Mouse (Mus musculus) ES-Bruce4 (cell line): ENCODE data around the gene Strn4. TPM values are rescaled to one million over a fixed set of nuclear protein-coding genes. Genes with fewer than 3 reads are reported as not detected.

Experiments used
- H3K27ac ChIP-seq: 2 replicates; pipeline ENCODE4 v1.5.1; 2012; ENCODE audit warnings: low read length, inconsistent platforms; ENCODE audit not compliant: insufficient read depth
- H3K27me3 ChIP-seq: 2 replicates; pipeline ENCODE4 v1.6.1; 2012; ENCODE audit warnings: mild to moderate bottlenecking, low read length, inconsistent platforms; ENCODE audit not compliant: control insufficient read depth, poor library complexity, insufficient read depth, severe bottlenecking
- H3K36me3 ChIP-seq: 2 replicates; pipeline ENCODE4 v1.6.1; 2012; ENCODE audit warnings: inconsistent platforms, mild to moderate bottlenecking, low read length, moderate library complexity; ENCODE audit not compliant: control insufficient read depth, poor library complexity, insufficient read depth, severe bottlenecking
- H3K4me1 ChIP-seq: one replicate; pipeline ENCODE4 v1.8.1; 2011; ENCODE audit warnings: low read length; ENCODE audit not compliant: control insufficient read depth, insufficient read depth
- H3K4me3 ChIP-seq: 2 replicates; pipeline ENCODE4 v1.5.1; 2011; ENCODE audit warnings: low read depth, mild to moderate bottlenecking, low read length
- H3K9ac ChIP-seq: 2 replicates; pipeline ENCODE4 v1.6.1; 2012; ENCODE audit warnings: low read depth, mild to moderate bottlenecking, inconsistent platforms; ENCODE audit not compliant: poor library complexity, severe bottlenecking
- H3K9me3 ChIP-seq: replicated peaks from 2 replicates; pipeline ENCODE4 v1.6.1; 2012; ENCODE audit warnings: mild to moderate bottlenecking, low read length, inconsistent platforms; ENCODE audit not compliant: control insufficient read depth, poor library complexity, insufficient read depth, severe bottlenecking
- CTCF ChIP-seq: IDR thresholded peaks from one replicate; pipeline ENCODE4 v1.8.1; 2011; ENCODE audit warnings: low read depth, low read length
- EP300 ChIP-seq: IDR thresholded peaks from 2 replicates; pipeline ENCODE4 v1.6.1; 2011; ENCODE audit warnings: low read depth, low read length; ENCODE audit not compliant: insufficient read depth
- POLR2A ChIP-seq: IDR thresholded peaks from one replicate; pipeline ENCODE4 v1.8.1; 2011; ENCODE audit warnings: low read length; ENCODE audit not compliant: insufficient read depth
- polyA plus RNA-seq: library from polyadenylated mRNA; stranded (reverse); fragments of >200 nt; gene quantifications from 2 replicates; pipeline ENCODE4 v1.2.4, GENCODE M21; 2011; ENCODE audit warnings: low read depth; ENCODE audit not compliant: missing spikeins, insufficient read depth, insufficient read length

Gene Strn4
- polyA plus RNA-seq, 1 experiment: 53.5 TPM

DNA sequence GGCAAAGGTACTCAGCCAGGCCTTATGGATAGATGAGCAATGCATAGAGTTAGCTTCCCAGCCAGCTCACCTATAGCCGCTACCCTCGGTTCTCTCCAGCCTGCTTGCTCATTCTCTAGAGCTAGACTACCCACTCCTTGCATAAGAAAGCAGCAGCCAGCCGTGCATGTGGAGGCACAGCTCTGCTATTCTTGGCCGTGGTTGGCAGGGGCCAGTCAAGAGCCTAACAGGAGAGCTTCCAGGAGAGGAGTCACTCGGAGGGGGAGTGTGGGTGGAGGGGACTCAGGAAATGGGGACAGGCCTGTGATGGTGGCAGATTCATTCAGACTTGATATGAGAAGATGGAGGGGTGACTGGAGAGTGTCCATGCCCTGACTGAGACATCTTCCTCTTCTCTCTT is 8.0 kb downstream of the Strn4 start:
- Histone ChIP-seq H3K27me3 (no peaks in the 10 kb centered on the region), H3K9ac (no peak overlapping the region), H3K4me1 (no peaks in the 10 kb centered on the region), H3K9me3 (no peaks in the 10 kb centered on the region), H3K4me3 (no peak overlapping the region), H3K36me3 (no peaks in the 10 kb centered on the region), H3K27ac (no peak overlapping the region)
- TF ChIP-seq CTCF (no peak), EP300 (no peak), POLR2A (no peak)

DNA sequence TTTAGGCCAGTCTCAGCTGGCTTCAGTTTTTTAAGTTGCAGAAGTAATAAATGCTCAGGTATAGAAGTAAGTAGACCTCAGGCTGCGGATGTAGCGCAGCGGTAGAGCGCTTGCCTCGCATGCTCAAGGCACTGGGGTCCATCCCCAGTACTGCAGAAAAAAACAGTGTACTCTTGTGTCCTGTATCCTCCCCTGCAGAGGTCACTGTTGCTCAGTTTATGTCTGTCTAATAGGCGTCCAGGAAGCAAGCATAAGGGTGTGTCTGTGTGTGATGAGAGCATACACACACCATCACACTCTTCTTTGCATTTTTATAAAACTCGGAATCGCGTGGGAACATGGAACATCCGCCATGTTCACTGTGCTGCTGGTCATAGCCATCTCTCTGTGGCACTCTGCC is 10.1 kb downstream of the Strn4 start:
- Histone ChIP-seq H3K36me3 (peaks cover 4% of the 10 kb centered on the region), H3K9ac (no peak overlapping the region), H3K4me3 (no peak overlapping the region), H3K9me3 (no peaks in the 10 kb centered on the region), H3K27ac (no peak overlapping the region), H3K4me1 (no peaks in the 10 kb centered on the region), H3K27me3 (no peaks in the 10 kb centered on the region)
- no peak for TF ChIP-seq POLR2A
- peak; percentile 1 for TF ChIP-seq CTCF

DNA sequence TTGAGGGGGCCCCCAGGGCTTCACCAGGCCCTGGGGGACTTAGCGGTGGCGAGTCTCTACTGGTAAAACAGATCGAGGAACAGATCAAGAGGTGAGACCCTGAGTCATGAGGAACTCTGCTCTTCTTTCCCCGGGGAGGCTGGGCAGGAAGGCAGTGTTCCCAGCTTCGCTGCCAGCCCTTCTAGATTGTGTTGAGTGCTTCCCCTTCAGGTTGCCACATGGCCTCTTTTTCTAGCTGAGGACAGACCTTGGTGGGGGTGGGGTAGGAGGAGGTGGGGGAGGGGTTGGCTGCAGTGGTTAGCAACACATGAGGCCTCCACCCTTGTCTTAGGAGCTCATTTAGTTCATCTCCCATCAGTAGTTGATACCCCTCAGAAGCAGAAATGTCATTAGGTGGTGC is 10.9 kb downstream of the Strn4 start:
- peaks cover 8% of the 10 kb centered on the region for H3K36me3 ChIP-seq
- H3K4me1 ChIP-seq: no peaks in the 10 kb centered on the region
- TF ChIP-seq CTCF: no peak
- no peak for TF ChIP-seq EP300
- no peak for TF ChIP-seq POLR2A
- H3K9me3 ChIP-seq: no peaks in the 10 kb centered on the region
- H3K9ac ChIP-seq: no peak overlapping the region
- H3K27ac ChIP-seq: no peak overlapping the region
- H3K27me3 ChIP-seq: no peaks in the 10 kb centered on the region
- no peak overlapping the region for H3K4me3 ChIP-seq

DNA sequence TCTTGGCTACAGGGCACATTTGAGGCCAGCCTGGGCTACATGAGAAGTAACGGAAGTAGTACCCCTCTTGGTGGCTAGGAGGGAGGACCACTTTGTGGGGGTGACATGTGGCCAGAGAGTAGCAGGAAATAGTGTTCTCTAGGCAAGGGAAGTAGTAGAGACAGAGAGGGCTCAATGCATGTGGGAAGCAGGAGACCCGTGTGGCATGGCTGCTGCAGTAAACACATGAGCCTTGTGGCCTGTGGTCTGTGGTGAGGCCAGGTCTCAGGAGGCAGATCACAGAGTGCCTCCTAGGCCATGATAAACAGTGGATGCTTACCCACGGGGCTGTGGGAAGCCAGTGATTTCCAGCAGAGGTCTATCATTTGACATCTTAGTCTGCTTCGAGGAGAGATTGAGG is 11.6 kb downstream of the Strn4 start:
- Histone ChIP-seq H3K9me3 (no peaks in the 10 kb centered on the region), H3K9ac (no peak overlapping the region), H3K4me1 (no peaks in the 10 kb centered on the region), H3K36me3 (peaks cover 8% of the 10 kb centered on the region), H3K27me3 (no peaks in the 10 kb centered on the region), H3K4me3 (no peak overlapping the region), H3K27ac (no peak overlapping the region)
- TF ChIP-seq POLR2A (no peak), CTCF (no peak), EP300 (no peak)

DNA sequence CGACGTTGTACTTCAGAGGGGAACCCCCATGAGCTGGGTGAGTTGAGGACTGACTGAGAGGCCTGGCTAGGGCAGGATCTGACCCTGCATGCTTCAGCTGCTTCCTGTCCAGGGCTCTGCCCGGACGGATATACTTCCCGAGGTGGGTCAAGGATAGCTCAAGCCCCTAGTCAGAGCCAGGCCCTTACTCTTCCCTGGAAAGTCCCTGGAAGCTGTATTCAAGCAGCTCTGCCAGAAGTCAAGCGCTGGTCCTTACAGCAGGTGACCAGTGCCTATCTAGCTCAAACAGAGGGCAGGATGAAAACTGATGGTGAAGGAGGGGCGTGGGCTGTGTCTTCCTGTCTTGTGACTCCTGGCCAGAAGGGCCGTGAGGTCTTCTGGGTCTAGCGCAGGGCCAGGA is 14.8 kb downstream of the Strn4 start:
- Histone ChIP-seq H3K36me3 (peaks cover 14% of the 10 kb centered on the region), H3K9ac (no peak overlapping the region), H3K27ac (no peak overlapping the region), H3K27me3 (no peaks in the 10 kb centered on the region), H3K4me1 (no peaks in the 10 kb centered on the region), H3K9me3 (no peaks in the 10 kb centered on the region), H3K4me3 (no peak overlapping the region)
- TF ChIP-seq POLR2A (no peak), EP300 (no peak), CTCF (no peak)

DNA sequence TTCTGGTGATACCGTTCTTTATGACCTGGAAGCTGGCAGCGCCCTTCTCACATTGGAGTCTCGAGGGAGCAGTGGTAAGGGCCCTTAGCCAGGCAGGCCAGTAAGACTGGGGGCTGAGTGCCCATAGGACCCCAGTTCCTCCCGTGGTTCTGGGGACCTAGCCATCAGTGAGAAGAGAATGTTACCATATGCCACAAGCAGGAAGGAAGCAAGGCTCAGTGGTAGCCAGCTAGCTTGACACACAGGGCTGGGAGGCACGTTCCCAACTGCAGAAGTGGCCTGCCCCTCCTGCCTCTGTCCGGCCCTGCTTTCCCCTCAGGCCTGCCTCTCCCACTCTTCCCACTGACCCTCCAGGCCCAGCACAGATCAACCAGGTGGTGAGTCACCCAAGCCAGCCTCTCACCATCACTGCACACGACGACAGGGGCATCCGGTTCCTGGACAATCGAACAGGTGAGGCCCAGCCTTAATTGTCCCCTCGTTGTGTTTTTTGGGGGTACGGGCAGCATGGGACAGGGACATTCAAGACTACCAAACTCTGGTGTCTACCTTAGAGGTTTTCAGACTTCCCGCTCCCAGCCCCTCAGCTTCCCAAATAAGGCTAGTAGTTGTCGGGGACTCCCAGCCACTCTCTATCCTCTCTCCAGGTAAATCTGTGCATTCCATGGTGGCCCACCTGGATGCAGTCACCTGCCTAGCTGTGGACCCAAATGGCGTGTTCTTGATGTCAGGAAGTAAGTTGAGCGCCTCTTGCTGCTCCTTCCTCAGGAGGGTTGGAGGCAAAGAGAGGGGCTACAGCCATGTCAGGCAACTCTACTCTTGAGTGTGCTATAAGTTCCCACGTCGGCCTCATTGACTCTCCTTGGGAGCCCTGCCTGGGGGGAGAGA is 22.5 kb downstream of the Strn4 start:
- H3K9ac ChIP-seq: no peak overlapping the region
- TF ChIP-seq EP300 (no peak), POLR2A (no peak), CTCF (no peak)

More for the DNA sequence above, 22.5 kb downstream of the Strn4 start:
- Histone ChIP-seq H3K27ac (no peak overlapping the region), H3K27me3 (no peaks in the 10 kb centered on the region), H3K4me3 (no peak overlapping the region), H3K36me3 (peaks cover 13% of the 10 kb centered on the region), H3K9me3 (no peaks in the 10 kb centered on the region), H3K4me1 (no peaks in the 10 kb centered on the region)
